Mouse (Mus musculus): Measurements from ENCODE around the gene Pin1. TPM values are rescaled to one million over a fixed set of nuclear protein-coding genes. Genes with fewer than 3 reads are reported as not detected.
"Not testable (repeated sequence)": the region's sequence is repeated elsewhere in the genome, so short reads cannot be mapped to it uniquely, and the experiment has no call there.

The Pin1 gene
- polyA plus RNA-seq, 1 experiment from 2014 or later, result 45.4 TPM

DNA sequence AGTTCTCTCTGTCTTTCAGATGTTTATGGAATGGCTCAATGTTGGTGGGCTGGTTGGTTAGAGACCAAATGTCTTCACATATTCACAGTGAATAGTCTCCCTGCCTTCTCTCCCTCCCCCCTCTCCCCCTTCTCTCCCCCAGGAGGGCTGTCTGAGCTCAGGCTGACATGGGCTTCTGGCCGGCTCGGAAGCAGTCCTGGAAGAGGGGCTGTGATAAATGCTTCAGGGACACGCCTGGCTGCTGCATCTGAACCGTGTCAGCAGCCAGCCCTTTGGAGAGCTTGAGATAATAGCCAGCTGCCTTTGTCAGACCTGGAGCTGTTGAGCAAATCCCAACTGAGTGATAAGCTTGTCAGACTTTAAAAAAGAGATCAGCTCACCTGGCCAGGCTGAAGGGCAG is 38.0 kb downstream of the Pin1 start:
- Histone ChIP-seq H3K4me1 (ENCODE audit: control insufficient read depth, insufficient read depth, low read length) (peaks cover 5% of the 10 kb centered on the region), H3K27ac (ENCODE audit: low read length) (no peak overlapping the region), H3K27me3 (replicated peaks; ENCODE audit: control insufficient read depth, insufficient read depth, low read length) (peaks cover 3% of the 10 kb centered on the region; the same call in 1 of the 2 replicates), H3K4me3 (ENCODE audit: low read length) (no peak overlapping the region), H3K36me3 (ENCODE audit: control insufficient read depth, insufficient read depth, low read length) (no peaks in the 10 kb centered on the region), H3K4me2 (ENCODE audit: low read depth, low read length) (no peak overlapping the region), H3K9ac (ENCODE audit: low read depth, low read length) (no peak overlapping the region), H3K9me3 (ENCODE audit: control insufficient read depth, low read length) (no peaks in the 10 kb centered on the region)
- ATAC-seq, result 0 out of 2 replicates have a peak, but pooled peaks have one; percentile 33
- WGBS, result 2% methylated on average over 4 of the region's 4 CpGs

GRCm38 (mm10) chr9:20690449-20690848 is 38.6 kb downstream of the Pin1 start:
- not testable (repeated sequence) for H3K4me1 ChIP-seq (ENCODE audit: control insufficient read depth, insufficient read depth, low read length); H3K9ac ChIP-seq (ENCODE audit: low read depth, low read length); H3K27ac ChIP-seq (ENCODE audit: low read length); H3K4me2 ChIP-seq (ENCODE audit: low read depth, low read length); H3K27me3 ChIP-seq (replicated peaks; ENCODE audit: control insufficient read depth, insufficient read depth, low read length); H3K9me3 ChIP-seq (ENCODE audit: control insufficient read depth, low read length); H3K36me3 ChIP-seq (ENCODE audit: control insufficient read depth, insufficient read depth, low read length); H3K4me3 ChIP-seq (ENCODE audit: low read length); ATAC-seq
- WGBS, result 83% methylated on average over 2 of the region's 2 CpGs

GRCm38 (mm10) chr9:20692863-20693262 is 41.0 kb downstream of the Pin1 start:
- H3K4me2 ChIP-seq (ENCODE audit: low read depth, low read length), result no peak overlapping the region
- no peak overlapping the region for H3K9ac ChIP-seq (ENCODE audit: low read depth, low read length)
- peaks cover 5% of the 10 kb centered on the region; the same call in 1 of the 2 replicates for H3K27me3 ChIP-seq (replicated peaks; ENCODE audit: control insufficient read depth, insufficient read depth, low read length)
- no peak overlapping the region for H3K27ac ChIP-seq (ENCODE audit: low read length)
- peaks cover 7% of the 10 kb centered on the region for H3K4me1 ChIP-seq (ENCODE audit: control insufficient read depth, insufficient read depth, low read length)
- WGBS, result 90% methylated on average over 3 of the region's 3 CpGs
- no peaks in the 10 kb centered on the region for H3K9me3 ChIP-seq (ENCODE audit: control insufficient read depth, low read length)
- ATAC-seq, result no peak
- no peaks in the 10 kb centered on the region for H3K36me3 ChIP-seq (ENCODE audit: control insufficient read depth, insufficient read depth, low read length)
- no peak overlapping the region for H3K4me3 ChIP-seq (ENCODE audit: low read length)

- H3K9ac ChIP-seq (ENCODE audit: low read depth, low read length), result peak overlapping the region; percentile 47; the same call in 1 of the 2 replicates
- 3% methylated on average over 25 of the region's 25 CpGs for WGBS
- no peak overlapping the region for H3K27ac ChIP-seq (ENCODE audit: low read length)
- peak overlapping the region; percentile 55 for H3K4me2 ChIP-seq (ENCODE audit: low read depth, low read length)
- no peak for ATAC-seq
- peak overlapping the region; percentile 39 for H3K4me3 ChIP-seq (ENCODE audit: low read length)
- H3K36me3 ChIP-seq (ENCODE audit: control insufficient read depth, insufficient read depth, low read length), result no peaks in the 10 kb centered on the region
- no peaks in the 10 kb centered on the region for H3K9me3 ChIP-seq (ENCODE audit: control insufficient read depth, low read length)
- H3K4me1 ChIP-seq (ENCODE audit: control insufficient read depth, insufficient read depth, low read length), result peaks cover 7% of the 10 kb centered on the region
- H3K27me3 ChIP-seq (replicated peaks; ENCODE audit: control insufficient read depth, insufficient read depth, low read length), result peaks cover 5% of the 10 kb centered on the region; the same call in 1 of the 2 replicates
Measured at GRCm38 (mm10) chr9:20694721-20695235, 42.9 kb downstream of the Pin1 start.

- Histone ChIP-seq H3K36me3 (ENCODE audit: control insufficient read depth, insufficient read depth, low read length) (no peaks in the 10 kb centered on the region), H3K27me3 (replicated peaks; ENCODE audit: control insufficient read depth, insufficient read depth, low read length) (peaks cover 5% of the 10 kb centered on the region; the same call in 1 of the 2 replicates), H3K4me1 (ENCODE audit: control insufficient read depth, insufficient read depth, low read length) (peaks cover 7% of the 10 kb centered on the region; the same call in 1 of the 2 replicates), H3K9me3 (ENCODE audit: control insufficient read depth, low read length) (no peaks in the 10 kb centered on the region), H3K27ac (ENCODE audit: low read length) (no peak overlapping the region), H3K4me2 (ENCODE audit: low read depth, low read length) (no peak overlapping the region), H3K9ac (ENCODE audit: low read depth, low read length) (no peak overlapping the region), H3K4me3 (ENCODE audit: low read length) (no peak overlapping the region)
- WGBS, result 67% methylated on average over 5 of the region's 5 CpGs
- ATAC-seq, result no peak
Measured at GRCm38 (mm10) chr9:20696107-20696712, 44.3 kb downstream of the Pin1 start.

- Histone ChIP-seq H3K36me3 (ENCODE audit: control insufficient read depth, insufficient read depth, low read length) (no peaks in the 10 kb centered on the region), H3K27ac (ENCODE audit: low read length) (no peak overlapping the region), H3K4me2 (ENCODE audit: low read depth, low read length) (no peak overlapping the region), H3K9me3 (ENCODE audit: control insufficient read depth, low read length) (no peaks in the 10 kb centered on the region), H3K4me3 (ENCODE audit: low read length) (no peak overlapping the region), H3K9ac (ENCODE audit: low read depth, low read length) (no peak overlapping the region), H3K27me3 (replicated peaks; ENCODE audit: control insufficient read depth, insufficient read depth, low read length) (peaks cover 5% of the 10 kb centered on the region; the same call in 1 of the 2 replicates), H3K4me1 (ENCODE audit: control insufficient read depth, insufficient read depth, low read length) (peaks cover 7% of the 10 kb centered on the region; the same call in 1 of the 2 replicates)
- ATAC-seq, result no peak
- 36% methylated on average over 8 of the region's 8 CpGs for WGBS
Measured at GRCm38 (mm10) chr9:20697466-20697865, 45.6 kb downstream of the Pin1 start.

DNA sequence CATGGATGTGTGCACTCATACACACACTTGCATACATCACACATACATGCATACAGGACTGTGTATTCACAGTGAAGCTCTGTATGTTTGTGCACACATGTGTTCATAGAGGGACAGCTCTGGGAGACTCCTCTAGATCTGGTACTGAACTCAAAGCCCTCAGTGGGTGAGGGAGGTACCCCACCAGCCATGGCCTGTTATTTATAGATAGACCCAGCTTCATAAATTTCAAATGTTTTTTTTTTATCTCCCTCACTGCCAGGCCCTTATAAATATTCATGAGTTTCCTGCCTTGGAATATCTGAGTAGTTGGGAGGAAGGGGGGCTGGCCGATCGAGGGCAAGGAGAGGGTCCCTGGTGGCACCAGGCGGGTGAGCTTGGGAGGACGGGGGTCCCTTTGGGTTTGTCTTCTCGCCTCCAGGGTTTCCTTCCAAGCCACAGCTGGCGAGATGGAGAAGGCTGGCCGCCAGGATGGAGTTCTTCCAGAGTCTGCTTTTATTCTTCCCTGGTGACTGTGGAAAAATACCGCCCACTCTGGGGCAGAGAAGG is 52.0 kb downstream of the Pin1 start:
- WGBS, result 66% methylated on average over 8 of the region's 8 CpGs
- Histone ChIP-seq H3K9me3 (ENCODE audit: control insufficient read depth, low read length) (no peaks in the 10 kb centered on the region), H3K27me3 (replicated peaks; ENCODE audit: control insufficient read depth, insufficient read depth, low read length) (no peaks in the 10 kb centered on the region), H3K27ac (ENCODE audit: low read length) (no peak overlapping the region), H3K4me2 (ENCODE audit: low read depth, low read length) (no peak overlapping the region), H3K9ac (ENCODE audit: low read depth, low read length) (no peak overlapping the region), H3K36me3 (ENCODE audit: control insufficient read depth, insufficient read depth, low read length) (no peaks in the 10 kb centered on the region), H3K4me3 (ENCODE audit: low read length) (no peak overlapping the region), H3K4me1 (ENCODE audit: control insufficient read depth, insufficient read depth, low read length) (no peaks in the 10 kb centered on the region)
- ATAC-seq, result no peak

DNA sequence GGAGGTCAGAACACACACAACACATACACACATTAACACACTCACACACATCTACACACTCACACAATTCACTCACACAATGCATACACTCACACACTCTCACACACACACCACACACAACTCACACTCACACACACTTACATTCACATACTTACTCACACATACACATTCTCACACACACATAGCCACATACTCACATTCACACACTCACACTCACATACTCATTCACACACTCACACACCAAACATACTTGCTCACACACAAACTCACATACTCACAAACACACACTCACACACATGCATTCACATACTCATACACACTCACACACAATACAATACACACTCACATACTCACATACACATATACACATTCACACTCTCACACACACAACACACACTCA is 53.5 kb downstream of the Pin1 start:
- Histone ChIP-seq H3K36me3 (ENCODE audit: control insufficient read depth, insufficient read depth, low read length) (no peaks in the 10 kb centered on the region), H3K9me3 (ENCODE audit: control insufficient read depth, low read length) (no peaks in the 10 kb centered on the region)
- no peak for ATAC-seq

DNA sequence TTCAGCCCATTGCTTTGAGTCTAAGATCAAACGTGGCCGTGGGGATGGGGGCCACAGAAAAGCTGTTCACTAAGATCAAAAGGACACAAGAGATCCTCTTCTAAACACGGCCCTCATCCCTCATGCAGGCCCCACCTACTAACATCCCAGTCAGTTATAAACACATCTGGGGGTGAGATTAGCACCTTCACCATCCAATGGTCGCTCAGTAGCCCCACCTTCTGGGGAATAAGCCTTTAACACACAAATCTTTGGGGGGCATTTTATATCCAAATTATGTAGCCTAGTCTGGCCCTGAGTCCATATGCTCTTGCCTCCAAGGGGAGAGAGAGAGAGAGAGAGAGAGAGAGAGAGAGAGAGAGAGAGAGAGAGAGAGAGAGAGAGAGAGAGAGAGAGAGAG is 54.1 kb downstream of the Pin1 start:
- no peak overlapping the region for H3K4me3 ChIP-seq (ENCODE audit: low read length)
- no peaks in the 10 kb centered on the region for H3K9me3 ChIP-seq (ENCODE audit: control insufficient read depth, low read length)
- no peak overlapping the region for H3K27ac ChIP-seq (ENCODE audit: low read length)
- no peak for ATAC-seq
- H3K27me3 ChIP-seq (replicated peaks; ENCODE audit: control insufficient read depth, insufficient read depth, low read length), result no peaks in the 10 kb centered on the region
- no peaks in the 10 kb centered on the region for H3K36me3 ChIP-seq (ENCODE audit: control insufficient read depth, insufficient read depth, low read length)
- 32% methylated on average over 4 of the region's 4 CpGs for WGBS
- no peaks in the 10 kb centered on the region for H3K4me1 ChIP-seq (ENCODE audit: control insufficient read depth, insufficient read depth, low read length)
- no peak overlapping the region for H3K9ac ChIP-seq (ENCODE audit: low read depth, low read length)
- H3K4me2 ChIP-seq (ENCODE audit: low read depth, low read length), result no peak overlapping the region

More for the DNA sequence above, 53.5 kb downstream of the Pin1 start:
- Histone ChIP-seq H3K4me1 (ENCODE audit: control insufficient read depth, insufficient read depth, low read length) (no peaks in the 10 kb centered on the region), H3K4me3 (ENCODE audit: low read length) (no peak overlapping the region), H3K9ac (ENCODE audit: low read depth, low read length) (no peak overlapping the region), H3K4me2 (ENCODE audit: low read depth, low read length) (no peak overlapping the region), H3K27me3 (replicated peaks; ENCODE audit: control insufficient read depth, insufficient read depth, low read length) (no peaks in the 10 kb centered on the region), H3K27ac (ENCODE audit: low read length) (no peak overlapping the region)
